Mouse (Mus musculus): ENCODE measurements at regions not wholly inside any gene's neighbourhood (a gene's known extent, or its start where the extent isn't known, plus 50 kb on each side); places are given as distances from the start of the nearest gene placed in this dataset.
A peak's percentile ranks its signal among the peaks of the same experiment; 100 is the strongest.
"Not testable (repeated sequence)": the region's sequence is repeated elsewhere in the genome, so short reads cannot be mapped to it uniquely, and the experiment has no call there.

GRCm38 (mm10) chr5:25639187-25639586 is 66.4 kb downstream of the Xrcc2 start:
- DNase-seq, result peak; percentile 65

DNA sequence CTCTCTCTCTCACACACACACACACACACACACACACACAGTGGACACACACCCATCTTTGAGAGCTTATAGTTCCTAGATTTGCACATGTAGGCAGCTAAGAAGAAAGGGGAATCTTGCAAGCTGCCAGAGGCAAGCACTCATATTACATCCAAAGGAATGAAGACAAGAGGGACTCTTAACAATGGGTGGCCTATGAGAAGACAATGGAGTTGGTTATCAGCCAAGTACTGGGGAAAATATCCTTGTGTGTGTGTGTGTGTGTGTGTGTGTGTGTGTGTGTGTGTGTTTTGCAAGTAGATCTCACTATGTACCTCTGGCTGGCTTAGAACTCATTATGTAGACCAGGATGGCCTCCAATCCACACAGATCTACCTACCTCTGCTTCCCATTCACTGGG is 67.5 kb downstream of the Xrcc2 start:
- DNase-seq, result no peak

GRCm38 (mm10) chr5:25632861-25633535 is 72.6 kb downstream of the Xrcc2 start:
- peak; percentile 32 for DNase-seq

GRCm38 (mm10) chr5:25629731-25630130 is 75.9 kb downstream of the Xrcc2 start:
- DNase-seq, result no peak

- DNase-seq, result no peak
Measured at GRCm38 (mm10) chr5:25628504-25628903, 77.1 kb downstream of the Xrcc2 start.

DNA sequence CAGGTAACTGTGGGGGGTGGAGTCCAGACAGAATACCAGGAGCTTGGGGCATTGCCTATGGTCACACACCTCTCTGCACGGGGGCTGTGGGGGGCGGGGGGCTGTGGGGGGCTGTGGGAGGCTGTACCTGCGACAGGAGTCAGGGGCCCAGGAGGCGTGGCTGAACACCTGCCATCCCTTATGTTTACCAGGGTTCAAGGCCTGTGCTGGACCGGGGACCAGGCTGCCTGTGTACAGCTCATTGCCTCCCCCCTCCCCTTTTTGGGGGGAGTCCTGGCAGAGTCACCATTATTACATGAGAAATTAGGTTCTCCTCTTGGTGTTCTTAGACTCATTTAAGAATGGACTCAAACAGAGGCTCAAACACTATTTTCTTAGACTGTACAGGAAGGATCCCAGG is 78.5 kb downstream of the Xrcc2 start:
- DNase-seq, result no peak

DNA sequence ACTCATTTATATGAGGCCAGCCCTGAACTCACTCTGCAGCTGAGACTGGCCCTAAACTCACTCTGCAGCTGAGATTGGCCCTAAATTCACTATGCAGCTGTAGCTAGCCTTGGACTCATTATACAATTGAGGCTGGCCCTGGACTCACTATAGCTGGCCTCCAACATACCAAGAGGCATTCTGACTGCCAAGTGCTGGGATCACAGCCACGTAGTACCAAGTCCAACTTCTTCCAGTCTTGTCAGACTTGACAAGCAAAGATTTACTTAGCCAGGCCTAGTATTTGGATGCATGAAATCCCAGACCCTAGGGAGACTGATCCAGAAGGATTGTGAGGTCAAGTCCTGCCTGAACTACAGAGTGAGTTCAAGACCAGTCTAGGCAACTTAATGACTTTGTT is 81.6 kb downstream of the Xrcc2 start:
- peak; percentile 29 for DNase-seq

GRCm38 (mm10) chr5:25619872-25620271 is 85.8 kb downstream of the Xrcc2 start:
- peak; percentile 38 for DNase-seq

DNA sequence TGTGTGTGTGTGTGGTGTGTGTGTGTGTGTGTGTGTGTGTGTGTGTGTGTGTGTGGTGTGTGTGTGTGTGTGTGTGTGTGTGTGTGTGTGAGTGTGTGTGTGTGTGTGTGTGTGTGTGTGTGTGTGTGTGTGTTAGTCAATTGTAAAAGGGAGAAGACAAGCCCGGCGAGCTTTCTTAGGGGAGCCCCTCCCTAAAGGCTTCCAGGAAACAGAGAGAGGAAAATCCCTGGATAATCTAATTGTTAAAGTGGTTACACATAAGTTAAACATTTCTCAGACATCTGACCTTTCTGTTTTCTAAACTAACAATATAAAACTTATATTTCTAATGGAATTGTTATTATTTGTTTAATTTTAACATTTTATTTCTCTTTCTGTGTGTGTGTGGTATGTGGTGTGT is 86.3 kb downstream of the Xrcc2 start:
- DNase-seq, result not testable (repeated sequence)

DNA sequence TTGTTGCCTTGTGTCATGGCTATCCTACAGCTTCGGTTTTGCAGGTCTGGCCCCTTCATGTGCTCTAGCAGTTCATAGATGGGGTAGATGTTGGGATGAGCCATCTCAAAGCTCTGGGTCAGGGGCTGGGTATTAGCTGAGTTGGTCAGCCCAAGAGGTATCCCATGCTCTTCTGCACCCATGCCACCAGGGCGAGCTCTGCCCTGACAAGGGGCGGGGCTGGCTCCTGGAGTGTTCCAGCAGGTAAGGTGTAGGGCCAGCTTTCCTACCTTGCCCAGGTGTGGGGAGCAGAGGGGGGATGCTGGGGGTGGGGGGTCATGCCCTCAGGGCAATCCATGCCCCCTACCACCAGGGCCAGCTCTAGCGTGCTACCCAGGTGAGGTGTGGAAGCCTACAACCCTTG is 91.0 kb downstream of the Xrcc2 start:
- no peak for DNase-seq

DNA sequence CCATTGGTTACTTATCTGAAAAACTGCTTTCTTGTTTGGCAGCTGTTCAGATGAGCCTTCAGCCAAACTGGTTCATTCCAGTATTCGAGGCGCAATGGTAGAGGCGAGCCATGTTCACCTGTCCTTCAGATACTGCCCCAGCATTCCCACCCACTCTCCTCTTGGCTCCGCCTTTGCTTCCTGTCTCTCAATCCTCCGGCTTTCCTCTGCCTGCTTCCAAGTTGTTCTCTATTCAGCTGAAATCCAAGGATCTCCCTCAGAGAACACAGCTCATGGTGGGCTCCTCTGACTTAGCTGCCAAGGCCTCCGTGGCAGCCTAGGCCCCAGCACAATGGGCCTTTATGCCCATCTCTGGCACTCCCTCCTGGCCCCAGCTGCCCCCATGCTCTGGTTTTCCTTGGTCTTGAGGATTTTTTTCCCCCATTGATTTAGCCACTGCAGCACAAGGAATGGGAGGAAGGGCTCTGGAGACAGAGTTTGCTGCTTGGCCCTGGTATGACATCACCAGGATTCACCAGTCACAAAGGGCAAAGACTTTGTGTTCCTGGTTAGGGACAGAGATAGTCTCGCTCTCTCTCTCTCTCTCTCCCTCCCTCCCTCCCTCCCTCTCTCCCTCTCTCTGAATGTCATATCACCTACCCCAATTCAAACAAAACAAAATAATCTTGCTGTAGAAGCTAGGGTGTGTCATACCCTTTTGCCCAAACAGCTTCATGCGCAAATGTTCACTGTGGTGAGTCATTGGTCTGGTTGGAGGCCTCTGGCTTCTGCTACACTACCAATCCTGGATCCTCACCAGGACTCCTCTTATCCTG is 91.6 kb downstream of the Xrcc2 start:
- DNase-seq, result peak; percentile 45

GRCm38 (mm10) chr5:25612036-25612705 is 93.5 kb downstream of the Xrcc2 start:
- no peak for DNase-seq

DNA sequence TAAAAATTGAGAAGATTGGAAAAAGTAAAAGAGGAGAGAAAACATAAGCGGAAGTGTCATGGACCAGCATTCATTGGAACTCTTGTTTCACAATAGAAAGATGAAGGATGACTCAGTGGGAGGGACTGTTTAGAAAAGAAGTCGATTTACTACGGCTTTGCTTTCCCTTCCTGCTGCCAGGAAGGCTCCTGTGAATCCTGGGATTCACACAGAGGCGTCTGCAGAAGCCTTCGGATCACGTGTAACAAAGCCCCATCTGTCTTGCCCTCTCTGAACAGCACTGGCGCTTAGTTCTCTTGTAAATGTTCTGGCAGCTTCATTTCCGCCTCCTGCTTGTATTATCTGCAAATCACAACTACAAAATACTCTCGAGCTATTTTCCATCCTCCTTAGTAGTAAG is 94.0 kb downstream of the Cct8l1 start:
- no peak for DNase-seq

GRCm38 (mm10) chr5:25602123-25602522 is 86.3 kb downstream of the Cct8l1 start:
- no peak for DNase-seq

GRCm38 (mm10) chr5:25599363-25599762 is 83.5 kb downstream of the Cct8l1 start:
- DNase-seq, result no peak

DNA sequence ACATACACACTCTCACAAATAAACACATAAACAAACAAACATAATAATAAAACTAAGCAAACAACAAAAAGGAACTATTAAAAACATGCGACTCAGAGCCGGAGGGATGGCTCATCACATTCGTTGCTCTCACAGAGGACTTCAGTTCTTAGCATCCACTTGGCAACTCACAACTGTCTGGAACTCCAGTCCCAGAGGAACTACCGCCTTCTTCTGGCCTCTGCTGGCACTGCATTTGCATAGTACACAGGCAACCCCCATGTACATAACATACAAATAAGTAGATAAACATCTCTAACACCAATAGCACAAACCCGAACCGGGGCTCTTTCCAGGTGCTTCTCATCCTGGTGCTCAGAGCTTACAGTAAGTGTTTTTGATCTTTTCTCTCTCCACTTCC is 81.9 kb downstream of the Cct8l1 start:
- no peak for DNase-seq

DNA sequence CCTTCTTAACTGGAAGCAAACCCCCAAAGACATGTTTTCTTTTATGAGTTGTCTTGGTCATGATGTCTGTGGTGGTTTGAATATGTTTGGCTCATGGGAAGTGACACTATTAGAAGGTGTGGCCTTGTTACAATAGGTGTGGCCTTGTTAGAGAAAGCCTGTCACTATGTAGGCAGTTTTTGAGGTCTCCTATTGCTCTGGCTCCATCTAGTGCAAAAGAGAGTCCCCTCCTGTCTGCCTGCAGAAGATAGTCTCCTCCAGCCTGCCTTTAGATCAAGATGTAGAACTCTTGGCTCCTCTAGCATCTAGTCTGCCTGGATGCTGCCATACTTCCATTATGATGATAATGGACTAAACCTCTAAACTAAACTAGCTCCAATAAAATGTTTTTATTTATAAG is 75.8 kb downstream of the Cct8l1 start:
- no peak for DNase-seq

All from adrenal gland, postnatal 14 days (tissue).